Mouse (Mus musculus): ENCODE measurements around the gene Etv6.

DNA sequence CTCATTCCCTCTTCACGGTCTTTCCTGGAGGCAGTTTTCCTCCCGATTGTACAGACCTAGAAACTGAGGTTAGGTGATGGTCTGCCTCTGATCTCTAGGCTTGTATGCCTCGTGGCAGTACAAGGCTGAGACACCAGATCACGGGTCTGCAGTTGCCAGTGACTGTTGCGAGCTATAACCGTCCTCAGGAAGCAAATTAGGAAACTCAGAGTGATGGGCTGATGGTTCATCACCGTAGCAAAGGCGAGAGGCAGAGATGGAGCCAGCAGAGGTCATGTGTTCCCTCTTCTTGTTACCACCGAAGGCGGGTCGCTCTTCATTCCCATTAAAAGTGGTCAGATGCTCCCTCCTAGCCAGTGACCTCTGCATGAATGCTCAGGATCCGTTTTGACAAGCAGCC is 6.4 kb downstream of the Etv6 start:
- TF ChIP-seq CTCF (IDR thresholded peaks at IDR 0.05; ENCODE audit: low read depth, low read length) (no peak), POLR2A (IDR thresholded peaks at IDR 0.05; ENCODE audit: extremely low read depth, insufficient read depth, low read length) (no peak)
